Mouse (Mus musculus) left cerebral cortex, postnatal 4 days (tissue): ENCODE results near the gene Prim2. TPM values are rescaled to one million over a fixed set of nuclear protein-coding genes. Genes with fewer than 3 reads are reported as not detected.
"Not testable (repeated sequence)": the region's sequence is repeated elsewhere in the genome, so short reads cannot be mapped to it uniquely, and the experiment has no call there.

Experiments
- DNase-seq: peaks from one replicate; pipeline ENCODE4 v3.0.0-alpha.2; 2022
- intact Hi-C: fragments of 180-260 bp; cut with DNase I; formaldehyde crosslinking; loops from one replicate; pipeline ENCODE4 v1.15.1; 2025
- total RNA-seq, 2 experiments: library from RNA; stranded (reverse); gene quantifications; 2 replicates each; pipeline ENCODE4 v1.2.3; 2021

Prim2 gene
- total RNA-seq, 2 experiments from 2014 or later, result 14.5 to 15.9 TPM

DNA sequence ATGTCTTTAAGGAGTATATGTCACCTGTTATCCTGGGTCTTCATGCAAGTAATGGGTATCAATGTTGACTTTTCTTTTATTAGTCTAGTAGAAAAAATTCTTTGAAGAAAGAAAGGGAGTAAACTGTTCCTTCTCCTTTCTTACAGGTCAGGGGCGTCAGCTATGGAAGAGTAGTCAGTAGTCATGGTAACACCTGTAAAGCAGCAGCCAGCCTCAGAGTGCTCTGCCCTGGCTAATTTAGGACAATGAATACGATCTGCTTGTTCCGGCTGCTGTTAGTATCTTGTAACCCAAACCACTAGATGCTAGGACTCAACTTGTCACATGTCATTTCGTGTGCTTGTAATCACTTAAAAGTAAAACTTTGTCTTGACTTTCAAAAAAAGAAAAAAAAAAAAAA, 11.3 kb downstream of the Prim2 start:
- no peak for DNase-seq
- intact Hi-C loops, result no loop called here

DNA sequence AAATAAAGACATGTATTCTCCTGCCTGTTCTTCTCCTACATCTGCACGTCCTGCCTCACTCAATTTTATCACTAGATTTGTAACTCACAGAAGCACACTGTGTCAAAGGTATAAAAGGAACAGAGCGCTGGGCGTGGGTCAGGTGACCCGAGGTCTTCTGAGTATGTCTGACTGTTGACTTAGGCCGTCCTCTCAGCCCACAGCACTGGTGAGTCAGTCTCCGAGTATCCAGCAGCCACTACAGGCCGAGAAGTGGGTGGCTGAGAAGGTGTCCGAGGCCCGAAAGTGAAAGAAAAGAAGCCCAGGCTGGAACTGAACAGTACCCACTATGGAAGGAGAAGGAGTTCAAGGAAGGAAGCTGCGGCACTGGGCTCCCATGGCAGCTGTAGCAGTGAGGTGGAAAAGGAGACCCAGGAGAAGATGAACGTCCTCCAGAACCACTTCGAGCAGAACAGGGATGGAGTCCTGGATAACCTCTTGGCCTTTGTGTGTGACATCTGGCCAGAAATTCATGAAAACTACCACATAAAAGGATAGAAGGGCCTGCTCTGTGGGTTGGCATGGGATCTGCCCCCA, 11.9 kb downstream of the Prim2 start:
- DNase-seq, result no peak
- intact Hi-C loops, result no loop called here

DNA sequence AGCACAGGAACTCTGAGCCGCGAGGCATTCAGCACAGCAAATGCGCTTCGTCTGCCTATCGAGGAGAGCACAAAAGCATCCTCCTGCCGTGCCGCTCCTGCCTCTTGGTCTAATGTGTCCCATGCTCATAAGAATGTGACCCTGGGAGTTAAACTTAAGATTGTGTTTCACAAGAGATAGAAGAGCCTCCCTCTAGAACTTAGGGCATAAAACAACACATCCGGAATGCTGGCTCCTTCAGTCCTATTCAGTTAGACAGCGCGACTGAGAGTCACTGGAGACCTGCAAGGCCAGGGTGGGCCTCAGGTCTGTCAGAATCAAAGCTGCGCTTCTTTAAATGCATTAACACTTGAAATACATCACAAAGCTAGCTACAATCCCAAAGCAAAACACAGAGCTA, 18.7 kb downstream of the Prim2 start:
- no peak for DNase-seq
- intact Hi-C loops, result no loop called here

DNA sequence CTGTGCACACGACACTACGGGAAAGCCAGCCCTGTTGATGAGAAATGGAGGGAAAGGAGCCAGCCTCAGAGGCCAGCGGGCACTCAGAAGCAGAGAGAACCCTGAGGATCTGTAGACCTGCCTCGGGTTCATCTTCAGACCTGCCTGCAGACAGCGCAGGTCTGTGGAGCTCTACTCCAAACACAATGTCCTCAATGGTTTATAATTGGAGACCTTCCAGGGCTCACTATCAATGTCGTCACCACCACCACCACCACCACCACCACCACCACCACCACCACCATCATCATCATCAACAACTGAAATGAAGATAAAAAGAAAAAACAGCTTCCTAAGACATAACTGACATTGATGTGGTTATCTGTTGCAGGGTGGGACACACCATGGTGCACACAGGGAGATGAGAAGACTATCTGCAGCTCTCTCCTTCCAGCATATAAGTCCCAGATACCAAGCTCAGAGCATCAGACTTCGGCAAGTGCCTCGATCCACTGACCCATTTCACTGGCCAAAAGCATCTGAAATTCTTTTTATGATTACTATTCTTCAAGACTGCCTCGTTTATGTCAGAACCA, 20.0 kb downstream of the Prim2 start:
- intact Hi-C loops, result no loop called here
- DNase-seq, result no peak

DNA sequence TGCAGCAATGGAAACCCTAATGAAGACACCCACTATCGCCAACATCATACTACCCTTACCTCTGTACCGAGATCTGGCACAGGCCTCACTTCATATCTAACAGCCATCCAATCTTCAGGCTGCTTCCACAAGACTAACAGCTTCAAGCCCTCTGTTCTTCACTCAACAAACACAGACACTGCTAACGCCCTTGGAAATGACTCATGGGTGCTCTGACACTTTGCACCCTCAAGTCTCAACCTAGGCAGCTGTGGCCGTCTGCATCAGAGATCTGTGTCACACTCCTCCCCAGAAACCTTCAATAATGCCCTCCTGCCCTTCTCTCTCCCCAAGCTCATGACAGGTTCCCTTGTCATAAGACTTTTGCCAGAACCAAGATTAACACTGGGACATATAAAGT, 20.6 kb downstream of the Prim2 start:
- no peak for DNase-seq
- intact Hi-C loops, result no loop called here

DNA sequence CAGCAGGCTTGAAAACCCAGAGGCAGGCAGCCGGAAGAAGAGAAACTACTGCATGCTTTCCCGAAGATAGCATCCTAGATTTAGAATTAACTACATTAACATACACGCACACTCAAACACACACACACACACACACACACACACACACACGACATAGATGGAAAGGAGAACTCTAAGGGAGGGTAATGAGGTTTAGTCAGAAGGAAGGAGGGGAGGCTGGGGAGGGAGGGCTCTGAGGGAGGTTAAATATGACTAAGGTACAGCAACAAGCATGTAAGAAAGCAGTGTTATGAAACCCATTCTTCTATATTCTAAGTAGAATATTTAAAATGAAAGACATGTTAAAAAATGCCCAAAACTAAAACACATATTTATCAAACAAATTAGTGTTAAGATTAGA, 21.9 kb downstream of the Prim2 start:
- DNase-seq, result no peak
- intact Hi-C loops, result no loop called here

DNA sequence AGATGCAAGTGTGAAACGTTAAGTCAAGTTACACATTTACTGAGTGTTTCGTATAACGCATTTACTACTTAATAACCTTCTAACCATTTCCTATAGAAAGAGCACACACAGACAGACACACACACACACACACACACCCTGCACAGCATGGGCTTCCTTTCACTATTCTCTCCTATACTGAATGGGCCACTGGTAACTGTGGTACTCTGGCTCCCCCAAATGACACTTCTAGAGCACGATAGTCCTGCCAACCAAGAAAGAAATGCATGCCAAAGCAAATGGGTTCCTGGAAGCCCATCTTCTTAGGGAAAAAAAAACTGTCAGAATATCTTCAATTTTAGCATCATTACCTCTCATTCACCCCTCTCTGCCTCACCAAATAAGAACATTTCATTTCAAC, 22.4 kb downstream of the Prim2 start:
- peak; percentile 43 for DNase-seq
- intact Hi-C loops, result no loop called here

DNA sequence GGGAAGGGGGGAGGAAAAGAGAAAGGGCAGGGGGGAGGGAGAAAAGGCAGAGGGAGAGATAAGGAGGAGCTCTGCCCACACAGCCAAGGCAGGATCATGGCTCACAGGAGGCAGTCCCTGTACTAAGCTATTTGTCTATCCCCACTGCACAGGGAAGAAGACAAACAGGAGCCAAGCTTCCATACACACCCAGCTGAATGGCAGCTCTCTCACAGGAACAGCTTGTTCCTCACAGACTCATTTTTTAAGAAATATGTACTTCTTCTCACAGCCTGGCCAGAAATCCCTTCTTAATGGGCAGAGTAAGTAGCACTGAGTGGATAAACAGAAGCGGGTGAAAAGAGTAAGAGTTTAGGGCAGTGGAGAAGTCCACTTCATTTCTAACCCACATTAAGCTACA, 23.9 kb downstream of the Prim2 start:
- intact Hi-C loops, result no loop called here
- no peak for DNase-seq

DNA sequence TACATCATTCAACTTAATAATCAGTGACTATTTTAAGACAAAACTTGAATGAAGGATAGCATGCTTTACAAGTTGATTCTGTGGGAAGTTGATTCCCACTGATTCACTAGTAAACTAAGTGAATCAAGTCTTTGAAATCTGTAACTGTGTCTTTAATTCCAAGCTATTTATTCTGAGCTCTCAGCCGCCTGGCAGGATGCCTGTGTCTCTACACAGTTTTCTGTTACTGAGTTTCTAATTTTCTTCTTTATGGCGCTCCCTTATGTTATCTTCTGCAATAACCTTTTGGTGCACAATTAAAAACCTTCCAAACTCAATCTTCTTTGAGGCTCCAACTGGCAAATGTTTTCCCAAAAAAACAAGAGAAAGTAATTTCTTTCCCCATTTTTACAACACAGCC, 28.5 kb downstream of the Prim2 start:
- DNase-seq, result no peak
- intact Hi-C loops, result loop anchor here (5.0 kb wide), 1 partner anchor 1469 kb away; the partner anchor contains the start of gene Khdrbs2

DNA sequence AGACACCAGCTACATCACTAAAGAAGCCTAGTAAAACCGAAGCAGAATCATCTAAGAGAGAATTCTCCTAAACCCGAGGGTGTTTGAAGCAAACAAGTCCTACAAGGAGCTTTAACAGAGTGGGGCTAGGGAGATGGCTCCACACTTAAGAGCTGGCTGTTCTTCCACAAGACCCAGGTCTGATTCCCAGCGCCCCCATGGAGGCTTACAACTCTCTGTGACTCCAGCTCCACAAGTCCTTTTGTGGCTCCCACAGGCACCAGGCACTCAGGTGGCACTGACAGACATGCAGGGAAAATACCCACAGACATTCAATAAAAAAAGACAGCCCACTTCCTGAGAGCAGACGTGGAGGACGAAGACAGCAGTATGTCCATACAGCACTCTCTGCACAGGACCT, 29.5 kb downstream of the Prim2 start:
- intact Hi-C loops, result loop anchor here (5.0 kb wide), 1 partner anchor 1468 kb away; the partner anchor contains the start of gene Khdrbs2
- DNase-seq, result no peak

DNA sequence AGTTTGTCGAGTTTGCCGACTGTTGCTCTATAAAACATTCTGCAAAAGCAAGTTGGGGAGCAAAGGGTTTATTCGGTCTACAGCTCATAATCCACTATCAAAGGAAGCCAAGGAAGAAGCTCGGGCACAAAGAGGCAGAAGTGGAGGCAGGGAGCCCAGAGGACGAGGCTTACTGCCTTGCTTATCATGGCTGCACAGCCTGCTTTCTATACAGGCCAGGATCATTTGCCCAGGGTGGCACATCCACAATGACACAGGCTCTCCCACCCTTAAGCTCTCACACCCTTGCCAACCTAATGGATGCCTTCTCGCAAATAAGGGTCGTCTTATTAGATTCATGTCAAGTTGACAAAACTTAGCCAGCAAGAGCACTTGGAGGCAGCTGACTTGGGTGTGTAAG, 30.4 kb downstream of the Prim2 start:
- intact Hi-C loops, result no loop called here
- no peak for DNase-seq

DNA sequence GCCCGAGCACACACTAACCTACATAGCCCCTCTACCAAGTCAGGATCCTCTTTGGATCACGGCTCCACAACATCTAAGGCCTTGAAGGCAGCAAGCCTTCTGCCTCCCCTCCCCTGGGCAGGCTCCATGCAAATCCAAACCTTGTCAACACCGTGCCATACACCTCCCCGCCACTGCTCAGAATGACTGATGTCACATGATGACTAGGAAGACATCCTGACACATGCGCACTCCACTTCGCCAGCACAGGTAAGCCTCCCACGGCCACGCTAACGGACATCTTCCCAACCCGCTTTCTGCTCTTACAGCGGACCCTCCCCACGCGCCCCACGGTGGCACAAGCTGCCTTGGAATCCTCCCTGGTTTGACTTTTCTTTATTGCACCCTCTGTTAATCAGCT, 31.8 kb downstream of the Prim2 start:
- intact Hi-C loops, result no loop called here
- DNase-seq, result no peak

DNA sequence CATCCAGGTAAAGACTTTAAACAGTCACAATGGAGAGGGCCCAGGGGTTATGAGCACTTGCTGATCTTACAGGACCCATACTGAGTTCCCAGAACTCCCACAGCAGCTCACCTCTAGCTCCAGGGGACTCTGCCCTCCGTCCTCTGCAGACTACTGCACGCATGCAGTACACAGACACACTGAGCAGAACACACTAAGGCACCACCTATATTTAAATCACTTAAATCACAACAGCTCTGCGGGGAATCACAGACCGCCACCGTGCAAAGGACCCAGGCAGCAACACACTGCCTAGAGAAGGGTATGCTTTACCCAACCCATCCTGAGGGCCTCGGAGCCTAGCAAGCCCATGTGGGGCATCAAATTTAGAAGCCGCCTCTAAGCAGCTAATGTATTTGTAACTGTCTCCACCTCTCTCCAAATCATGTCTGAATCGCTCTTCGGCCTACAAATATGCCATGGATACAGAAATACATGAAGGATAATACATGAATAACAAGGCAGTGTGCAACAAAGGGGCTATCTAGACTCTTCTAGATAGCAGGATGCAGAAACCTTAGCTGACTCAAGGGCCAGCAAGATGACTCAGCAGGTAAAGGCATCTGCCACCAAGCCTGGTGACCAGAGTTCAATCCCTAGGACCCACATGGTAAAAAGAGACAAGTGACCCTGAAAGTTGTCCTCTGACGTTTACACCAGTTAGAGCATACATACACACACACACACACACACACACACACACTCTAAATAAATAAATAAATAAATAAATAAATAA, 33.0 kb downstream of the Prim2 start:
- intact Hi-C loops, result no loop called here
- DNase-seq, result no peak

DNA sequence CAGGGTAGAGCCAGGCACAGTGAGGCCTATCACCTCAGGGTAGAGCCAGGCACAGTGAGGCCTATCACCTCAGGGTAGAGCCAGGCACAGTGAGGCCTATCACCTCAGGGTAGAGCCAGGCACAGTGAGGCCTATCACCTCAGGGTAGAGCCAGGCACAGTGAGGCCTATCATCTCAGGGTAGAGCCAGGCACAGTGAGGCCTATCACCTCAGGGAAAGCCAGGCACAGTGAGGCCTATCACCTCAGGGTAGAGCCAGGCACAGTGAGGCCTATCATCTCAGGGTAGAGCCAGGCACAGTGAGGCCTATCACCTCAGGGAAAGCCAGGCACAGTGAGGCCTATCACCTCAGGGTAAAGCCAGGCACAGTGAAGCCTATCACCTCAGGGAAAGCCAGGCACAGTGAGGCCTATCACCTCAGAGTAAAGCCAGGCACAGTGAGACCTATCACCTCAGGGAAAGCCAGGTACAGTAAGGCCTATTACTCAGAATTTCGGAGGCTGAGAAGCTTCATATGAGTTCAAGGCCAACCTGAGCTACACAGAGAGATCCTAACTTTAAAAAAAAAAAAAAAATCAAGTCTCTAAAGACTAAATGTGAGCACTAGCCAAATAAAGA, 38.5 kb downstream of the Prim2 start:
- DNase-seq, intact Hi-C loops: not testable (repeated sequence)

DNA sequence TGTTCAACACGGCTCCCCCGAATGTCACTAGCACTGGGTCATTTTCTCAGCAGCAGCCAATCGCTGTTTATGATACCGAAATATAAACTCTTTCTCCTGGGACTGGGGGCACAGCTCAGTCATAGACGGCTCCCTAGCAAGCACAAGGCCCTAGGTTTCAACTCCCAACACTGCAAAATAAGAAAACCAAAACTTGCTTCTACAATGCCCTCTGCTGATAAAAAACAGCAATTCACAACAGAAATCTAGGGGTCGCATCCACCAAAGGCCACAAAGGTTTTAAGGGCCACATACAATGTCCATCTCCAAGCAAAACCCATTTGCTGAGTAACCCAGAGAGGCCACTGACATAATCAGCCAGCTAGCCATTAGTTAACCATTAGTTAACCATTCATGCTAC, 41.8 kb downstream of the Prim2 start:
- intact Hi-C loops, result no loop called here
- DNase-seq, result no peak

DNA sequence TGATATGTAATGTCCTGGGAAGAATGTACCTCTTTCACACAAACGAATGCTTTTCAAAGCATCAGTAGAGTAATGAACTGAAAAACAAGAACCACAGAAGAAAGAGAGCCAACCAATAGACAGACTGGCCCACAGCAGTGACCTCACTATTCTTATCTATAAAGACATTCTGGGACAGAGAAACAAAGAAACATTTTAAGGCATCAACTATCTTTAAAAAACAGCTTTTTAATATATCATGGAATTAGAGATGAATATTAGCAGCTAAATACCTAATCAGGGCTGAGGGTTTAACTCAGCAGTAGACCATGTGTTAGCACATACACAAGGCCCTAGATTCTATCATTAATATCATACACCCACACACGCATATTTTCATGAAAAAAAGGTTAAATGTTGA, 42.5 kb downstream of the Prim2 start:
- no peak for DNase-seq

DNA sequence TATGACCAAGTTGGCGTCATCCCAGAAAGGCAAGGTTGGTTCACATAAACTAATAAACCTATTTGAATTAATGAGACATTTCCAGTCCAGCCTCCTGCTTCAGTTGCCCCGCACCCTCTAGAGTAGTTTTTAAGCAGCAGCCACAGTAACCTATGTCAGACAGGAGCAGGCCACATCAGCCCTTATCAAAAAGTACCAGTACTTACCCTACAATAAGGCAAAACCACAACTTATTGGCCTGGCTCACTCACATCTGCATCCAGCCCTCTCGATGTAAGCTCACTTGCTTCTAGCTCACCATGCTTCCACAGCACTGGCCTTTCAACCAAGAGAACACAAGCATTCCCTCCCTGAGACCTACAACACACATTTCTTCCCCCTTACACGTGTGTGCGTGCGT, 44.7 kb downstream of the Prim2 start:
- no peak for DNase-seq
- intact Hi-C loops, result no loop called here

More for the DNA sequence above, 42.5 kb downstream of the Prim2 start:
- intact Hi-C loops, result no loop called here

DNA sequence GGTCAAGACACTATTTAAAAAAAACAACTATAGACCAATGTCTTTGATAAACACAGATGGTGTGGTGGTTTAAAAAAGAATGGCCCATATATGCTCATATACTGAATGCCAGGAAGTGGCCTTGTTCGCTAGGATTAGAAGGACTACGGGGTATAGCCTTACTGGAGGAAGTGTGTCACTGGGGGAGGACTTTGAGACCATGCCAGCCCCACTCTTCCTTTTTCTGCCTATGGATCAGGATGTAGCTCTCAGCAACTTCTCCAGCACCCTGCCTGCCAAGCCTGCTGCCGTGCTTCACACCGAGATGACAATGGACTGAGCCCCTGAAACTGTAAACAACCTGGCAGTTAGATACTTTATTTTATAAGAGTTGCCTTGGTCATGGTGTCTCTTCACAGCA, 45.2 kb downstream of the Prim2 start:
- DNase-seq, result no peak
- intact Hi-C loops, result no loop called here

DNA sequence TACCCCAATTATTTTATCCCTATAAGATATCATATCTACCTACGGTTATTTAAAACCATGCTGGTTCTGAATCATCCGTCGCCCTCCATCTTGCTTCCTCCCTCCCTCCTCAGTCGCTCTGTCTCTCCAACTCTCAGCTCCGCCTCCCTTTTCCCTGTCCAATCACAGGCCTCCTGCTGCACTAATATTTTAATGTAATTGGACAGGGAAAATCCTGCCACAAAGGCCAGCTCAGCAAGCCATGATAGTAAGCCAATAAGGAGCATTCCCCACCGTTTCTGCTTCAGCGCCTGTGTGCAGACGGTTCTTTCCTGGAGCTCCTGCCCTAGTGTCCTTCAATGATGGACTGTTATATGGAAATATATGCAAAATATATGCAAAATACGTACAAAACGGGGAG, 47.8 kb downstream of the Prim2 start:
- intact Hi-C loops, result no loop called here
- DNase-seq, result no peak

DNA sequence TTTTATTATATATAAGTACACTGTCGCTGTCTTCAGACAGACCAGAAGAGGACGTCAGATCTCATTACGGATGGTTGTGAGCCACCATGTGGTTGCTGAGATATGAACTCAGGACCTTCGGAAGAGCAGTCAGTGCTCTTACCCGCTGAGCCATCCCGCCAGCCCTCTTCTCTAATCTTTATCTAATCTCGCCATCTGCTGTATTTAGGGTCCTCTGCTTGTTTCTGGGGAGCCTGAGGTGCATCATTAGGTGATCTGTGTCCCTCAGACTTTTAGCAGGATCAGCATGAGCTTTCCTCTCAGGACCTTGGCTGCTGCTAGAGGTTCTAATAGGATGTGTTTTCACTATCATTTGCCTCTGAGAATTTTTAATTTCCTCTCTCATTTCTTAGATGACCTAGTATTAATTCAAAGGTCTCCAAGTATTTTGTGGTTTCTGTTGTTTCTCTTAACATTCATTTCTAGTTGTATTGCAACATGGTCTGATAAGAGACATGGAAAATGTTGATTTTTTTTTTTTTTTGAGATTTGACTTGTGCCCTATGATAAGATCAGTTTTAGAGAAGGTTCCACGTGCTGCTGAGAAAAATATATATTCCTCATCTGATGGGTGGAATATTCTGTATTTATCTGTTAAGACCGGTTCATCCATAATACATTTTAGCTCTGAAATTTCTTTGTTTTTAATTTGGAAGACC, 49.4 kb downstream of the Prim2 start:
- DNase-seq, result no peak
- intact Hi-C loops, result no loop called here

DNA sequence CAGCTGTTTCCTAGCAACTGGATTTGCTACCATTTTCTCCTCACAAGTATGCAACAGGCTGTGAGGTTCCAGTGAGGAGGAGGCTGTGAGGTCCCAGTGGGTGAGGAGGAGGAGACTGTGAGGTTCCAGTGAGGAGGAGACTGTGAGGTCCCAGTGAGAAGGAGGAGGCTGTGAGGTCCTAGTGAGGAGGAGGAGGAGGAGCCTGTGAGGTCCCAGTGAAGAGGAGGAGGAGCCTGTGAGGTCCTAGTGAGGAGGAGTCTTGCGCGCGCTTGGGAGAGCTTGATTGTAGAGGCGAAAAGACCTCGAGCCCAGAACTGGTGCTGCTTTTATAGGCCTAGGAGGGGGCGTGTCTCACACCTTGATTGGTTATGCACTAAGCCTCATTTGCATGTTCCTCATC, 53.0 kb downstream of the Prim2 start:
- DNase-seq, intact Hi-C loops: not testable (repeated sequence)
